Mouse (Mus musculus) bone marrow, adult 2 months (tissue): ENCODE measurements around the gene Pacrg. TPM values are rescaled to one million over a fixed set of nuclear protein-coding genes. Genes with fewer than 3 reads are reported as not detected.

Experiments
- H3K27ac ChIP-seq: fragments of 200-500 bp; 2 replicates; pipeline ENCODE4 v1.5.1; 2012; ENCODE audit warnings: low read depth, mild to moderate bottlenecking, control low read depth, inconsistent platforms, low read length; ENCODE audit not compliant: control insufficient read depth, poor library complexity, insufficient read depth
- H3K4me1 ChIP-seq: fragments of 200-500 bp; 2 replicates; pipeline ENCODE4 v1.6.1; 2011; ENCODE audit warnings: low read length; ENCODE audit not compliant: control insufficient read depth, insufficient read depth
- H3K4me3 ChIP-seq: fragments of 200-500 bp; replicated peaks from 2 replicates; pipeline ENCODE3; 2011; ENCODE audit warnings: mild to moderate bottlenecking, low read depth, low read length, control low read depth; ENCODE audit not compliant: control insufficient read depth
- CTCF ChIP-seq: fragments of 200-500 bp; IDR thresholded peaks from 2 replicates; pipeline ENCODE4 v1.5.1; 2011; ENCODE audit warnings: low read length, control low read depth; ENCODE audit not compliant: control insufficient read depth, insufficient read depth
- POLR2A ChIP-seq: fragments of 200-500 bp; IDR thresholded peaks from 2 replicates; pipeline ENCODE4 v1.6.1; 2011; ENCODE audit warnings: low read depth, mild to moderate bottlenecking, control low read depth, low read length, borderline replicate concordance; ENCODE audit not compliant: control insufficient read depth
- WGBS: fragments of 180-500 bp; shearing (Covaris S2); methylation state at CpG from one replicate; pipeline ENCODE4 v1.1.7; 2018; 5-methylcytosine and 5-hydroxymethylcytosine counted together
- polyA plus RNA-seq: library from polyadenylated mRNA; stranded (reverse); fragments of >200 nt; gene quantifications from 2 replicates; pipeline ENCODE4 v1.2.4, GENCODE M21; 2011; ENCODE audit warnings: low replicate concordance; ENCODE audit not compliant: missing spikeins, insufficient read depth, insufficient read length

Gene Pacrg
- polyA plus RNA-seq, 1 experiment: not detected

- no peak overlapping the region for H3K27ac ChIP-seq
- H3K4me3 ChIP-seq: no peak overlapping the region
- H3K4me1 ChIP-seq: no peaks in the 10 kb centered on the region
- WGBS: 85% methylated on average over 4 of the region's 4 CpGs
- TF ChIP-seq CTCF (no peak), POLR2A (no peak)
Observed at GRCm38 (mm10) chr17:10416101-10416500, 424.0 kb downstream of the Pacrg start.

DNA sequence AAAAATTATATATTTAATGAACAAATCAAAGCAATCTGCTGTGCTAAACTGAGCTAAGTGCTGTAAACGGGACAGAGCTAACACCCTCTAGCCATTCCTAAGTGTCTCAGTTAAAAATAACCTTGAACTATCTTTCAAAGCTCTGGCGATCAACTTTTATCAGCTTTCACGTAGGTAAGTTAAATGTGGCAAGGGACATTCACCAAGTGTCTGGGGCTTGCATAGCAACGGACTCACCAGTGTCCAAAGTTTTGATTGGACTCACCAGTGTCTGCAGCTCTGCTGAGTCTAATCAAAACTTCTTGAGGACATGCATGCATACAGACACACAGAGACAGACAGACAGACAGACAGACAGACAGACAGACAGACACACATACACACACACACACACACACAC, 425.7 kb downstream of the Pacrg start:
- no peak overlapping the region for H3K4me3 ChIP-seq
- TF ChIP-seq POLR2A (no peak), CTCF (no peak)
- WGBS: 76% methylated on average over 4 of the region's 4 CpGs
- no peaks in the 10 kb centered on the region for H3K4me1 ChIP-seq
- no peak overlapping the region for H3K27ac ChIP-seq

- H3K4me3 ChIP-seq: no peak overlapping the region
- 76% methylated on average over 9 of the region's 9 CpGs for WGBS
- TF ChIP-seq CTCF (no peak), POLR2A (no peak)
- H3K27ac ChIP-seq: no peak overlapping the region
- H3K4me1 ChIP-seq: no peaks in the 10 kb centered on the region
Observed at GRCm38 (mm10) chr17:10413870-10414269, 426.2 kb downstream of the Pacrg start.

- Histone ChIP-seq H3K4me3 (no peak overlapping the region), H3K4me1 (no peaks in the 10 kb centered on the region; the same call in 1 of the 2 replicates), H3K27ac (no peak overlapping the region)
- no peak for TF ChIP-seq CTCF
- no peak for TF ChIP-seq POLR2A
- 58% methylated on average over 8 of the region's 8 CpGs for WGBS
Observed at GRCm38 (mm10) chr17:10410597-10411476, 429.3 kb downstream of the Pacrg start.

DNA sequence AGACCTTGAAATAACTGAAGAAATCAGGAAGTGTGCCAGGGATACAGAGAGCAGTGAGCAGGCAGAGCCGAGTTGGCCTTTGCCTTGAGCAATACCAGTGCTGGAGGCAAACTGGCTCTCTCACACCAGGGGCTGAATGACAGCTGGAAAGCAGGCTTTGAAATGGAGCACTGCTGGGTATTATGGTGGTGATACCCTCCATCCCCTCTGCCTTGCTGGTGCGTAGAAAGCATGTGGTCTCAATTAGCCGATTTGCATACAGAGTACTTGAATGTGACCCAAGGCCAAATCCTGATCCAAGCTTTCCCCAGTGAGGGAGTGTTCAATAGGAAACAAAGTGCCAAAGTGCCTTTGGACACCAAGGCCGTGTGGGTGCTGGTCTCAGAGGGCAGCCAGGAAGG, 431.4 kb downstream of the Pacrg start:
- no peak overlapping the region for H3K27ac ChIP-seq
- WGBS: 71% methylated on average over 4 of the region's 4 CpGs

GRCm38 (mm10) chr17:10407031-10407722, 432.9 kb downstream of the Pacrg start:
- TF ChIP-seq POLR2A: no peak
- TF ChIP-seq CTCF: no peak
- 60% methylated on average over 7 of the region's 7 CpGs for WGBS
- H3K27ac ChIP-seq: no peak overlapping the region

More for the DNA sequence above, 431.4 kb downstream of the Pacrg start:
- Histone ChIP-seq H3K4me3 (no peak overlapping the region), H3K4me1 (no peaks in the 10 kb centered on the region; the same call in 1 of the 2 replicates)
- TF ChIP-seq POLR2A (no peak), CTCF (no peak)

DNA sequence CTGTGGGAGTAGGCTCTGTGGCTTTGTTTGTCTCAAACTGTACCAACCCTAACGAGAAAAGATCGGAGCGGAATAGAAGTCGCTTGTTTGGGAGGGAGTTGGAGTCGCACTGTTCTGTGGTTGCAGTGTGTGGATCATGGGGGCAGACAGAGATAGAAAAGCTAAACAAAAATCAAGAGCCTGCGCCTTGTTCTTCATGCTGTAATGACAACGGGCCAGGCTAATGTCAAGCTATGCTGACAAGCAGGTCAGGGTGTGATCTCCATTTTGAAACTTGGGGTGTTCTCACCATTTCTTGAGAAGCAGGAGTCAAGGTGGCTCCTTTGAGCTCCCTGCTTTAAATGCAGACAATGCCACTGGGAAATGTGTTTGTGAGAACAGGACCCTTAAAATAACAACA, 433.8 kb downstream of the Pacrg start:
- Histone ChIP-seq H3K27ac (no peak overlapping the region), H3K4me3 (no peak overlapping the region), H3K4me1 (no peaks in the 10 kb centered on the region; the same call in 1 of the 2 replicates)
- WGBS: 88% methylated on average over 7 of the region's 7 CpGs
- no peak for TF ChIP-seq POLR2A
- TF ChIP-seq CTCF: no peak

More at GRCm38 (mm10) chr17:10407031-10407722, 432.9 kb downstream of the Pacrg start:
- Histone ChIP-seq H3K4me1 (no peaks in the 10 kb centered on the region; the same call in 1 of the 2 replicates), H3K4me3 (no peak overlapping the region)

GRCm38 (mm10) chr17:10405906-10406305, 434.2 kb downstream of the Pacrg start:
- Histone ChIP-seq H3K4me1 (no peaks in the 10 kb centered on the region; the same call in 1 of the 2 replicates), H3K4me3 (no peak overlapping the region), H3K27ac (no peak overlapping the region)
- 84% methylated on average over 7 of the region's 7 CpGs for WGBS
- TF ChIP-seq CTCF: no peak
- TF ChIP-seq POLR2A: no peak
